Mouse (Mus musculus) lung, postnatal 25 days (tissue): ENCODE data around the gene Rfc1.

ENCODE experiments used
- DNase-seq: peaks from one replicate; pipeline ENCODE4 v3.0.0; 2022; ENCODE audit warnings: low spot score

Gene Rfc1

GRCm38 (mm10) chr5:65335298-65336074 is at the start of gene Rfc1:
Rfc1 (minus strand) TSS chr5:65335670.
- DNase-seq = peak; percentile 86

DNA sequence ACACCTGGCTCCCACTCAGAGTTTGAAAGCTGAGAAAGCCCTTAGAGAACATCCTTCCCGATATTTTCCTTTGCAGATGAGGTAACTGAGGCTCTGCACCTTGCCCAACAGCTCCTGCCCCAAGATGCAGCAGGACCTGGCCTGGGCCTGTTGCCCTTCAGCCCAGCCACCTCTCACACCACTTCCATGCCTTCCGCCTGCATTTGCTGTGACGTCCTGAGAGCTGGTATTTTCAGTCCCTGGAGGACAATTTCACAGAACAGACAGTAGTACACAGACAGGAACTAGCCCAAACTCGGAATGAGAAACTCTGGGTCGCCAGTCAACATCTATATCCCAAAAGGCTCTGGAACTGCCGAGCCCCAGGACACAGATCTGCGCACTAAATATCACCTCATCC is 39.3 kb upstream of the Rfc1 start:
- no peak for DNase-seq

DNA sequence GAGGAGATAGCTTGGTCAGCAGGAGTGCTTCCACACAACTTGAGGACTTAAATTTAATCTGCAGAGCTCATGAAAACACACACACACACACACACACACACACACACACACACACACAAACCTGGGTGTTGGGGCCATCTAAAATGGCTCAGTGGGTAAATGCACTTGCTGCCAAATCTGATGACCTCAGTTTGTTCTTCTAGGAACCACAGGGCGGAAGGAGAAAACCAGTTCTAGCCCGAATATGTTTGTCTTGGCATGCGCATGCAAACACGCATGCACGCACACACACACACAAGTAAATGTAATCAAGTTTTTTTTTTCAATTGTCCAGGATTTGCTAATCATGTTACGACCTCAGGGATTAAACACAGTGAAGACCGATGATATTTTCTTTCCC is 36.1 kb upstream of the Rfc1 start:
- no peak for DNase-seq

DNA sequence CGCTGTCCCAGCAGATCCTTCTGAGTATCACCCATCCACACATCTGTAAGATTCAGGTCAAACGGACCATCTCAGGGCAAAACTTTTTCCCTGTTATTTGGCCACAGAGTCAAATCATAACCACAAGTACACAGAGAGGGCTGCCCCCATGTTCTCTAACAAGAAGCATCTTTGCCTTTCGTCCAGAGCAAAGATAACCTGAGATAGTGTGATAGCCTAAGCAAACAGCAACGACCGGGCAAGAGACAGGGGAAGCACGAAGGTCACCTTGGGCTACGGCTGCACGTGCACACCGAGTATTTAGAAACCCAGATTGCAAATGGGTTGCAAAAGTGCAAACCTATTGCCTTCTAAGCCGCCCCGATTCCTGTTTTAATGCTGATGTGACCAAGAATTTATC is 32.4 kb upstream of the Rfc1 start:
- DNase-seq = no peak

DNA sequence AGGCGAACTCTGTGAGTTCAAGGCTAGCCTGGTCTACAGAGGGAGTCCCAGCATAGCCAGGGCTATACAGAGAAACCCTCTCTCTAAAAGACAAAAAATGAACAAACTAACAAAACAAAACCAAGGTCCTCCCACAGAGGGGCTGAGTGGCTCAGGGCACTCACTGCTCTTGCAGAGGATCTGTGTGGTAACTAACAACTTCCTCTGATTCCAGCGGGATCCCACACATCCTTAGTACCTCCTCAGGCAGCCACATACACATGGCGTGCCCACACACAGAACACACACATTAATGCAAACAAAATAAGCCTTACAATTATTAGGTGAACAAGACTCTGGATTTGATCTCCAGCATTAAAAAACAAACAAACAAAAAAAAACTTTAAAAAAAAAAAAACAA is 22.3 kb upstream of the Rfc1 start:
- DNase-seq = no peak

DNA sequence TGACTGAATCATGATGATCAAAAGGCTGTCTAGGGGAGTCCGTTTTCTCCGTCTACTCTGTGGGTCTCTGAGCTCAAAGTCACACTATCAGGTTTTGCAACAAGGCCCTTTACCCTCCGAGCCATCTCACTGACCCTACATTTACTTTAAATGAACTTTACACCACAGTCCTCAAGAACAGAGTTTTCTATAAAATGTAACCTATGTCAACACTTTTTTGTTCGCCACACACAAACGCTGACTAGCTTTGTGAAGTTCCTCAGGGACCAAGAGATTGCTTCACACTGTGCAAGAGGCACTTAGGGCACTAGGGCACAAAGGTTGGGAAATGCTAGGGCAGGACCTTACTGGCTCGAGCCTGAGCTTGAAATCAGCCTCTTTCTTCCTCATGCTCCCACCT is 21.4 kb upstream of the Rfc1 start:
- peak; percentile 81 for DNase-seq

DNA sequence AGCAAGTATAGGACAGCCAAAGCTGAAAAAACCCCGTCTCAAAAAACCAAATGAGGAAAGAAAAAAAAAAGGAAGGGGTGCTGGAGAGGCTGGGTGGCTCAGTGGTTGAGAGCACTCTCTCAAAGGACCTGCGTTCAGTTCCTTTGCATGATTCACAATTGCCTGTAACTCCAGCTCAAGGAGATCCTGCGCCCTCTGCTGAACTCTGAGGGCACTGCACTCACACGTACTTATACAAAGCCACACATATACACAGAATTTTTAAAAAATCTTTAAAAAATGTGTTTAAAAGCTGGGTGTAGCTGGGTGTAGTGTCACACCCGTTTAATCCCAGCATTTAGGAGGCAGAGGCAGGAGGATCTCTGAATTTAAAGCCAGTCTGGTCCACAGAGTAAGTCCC is 19.5 kb upstream of the Rfc1 start:
- no peak for DNase-seq

GRCm38 (mm10) chr5:65354097-65354496 is 18.6 kb upstream of the Rfc1 start:
- no peak for DNase-seq

DNA sequence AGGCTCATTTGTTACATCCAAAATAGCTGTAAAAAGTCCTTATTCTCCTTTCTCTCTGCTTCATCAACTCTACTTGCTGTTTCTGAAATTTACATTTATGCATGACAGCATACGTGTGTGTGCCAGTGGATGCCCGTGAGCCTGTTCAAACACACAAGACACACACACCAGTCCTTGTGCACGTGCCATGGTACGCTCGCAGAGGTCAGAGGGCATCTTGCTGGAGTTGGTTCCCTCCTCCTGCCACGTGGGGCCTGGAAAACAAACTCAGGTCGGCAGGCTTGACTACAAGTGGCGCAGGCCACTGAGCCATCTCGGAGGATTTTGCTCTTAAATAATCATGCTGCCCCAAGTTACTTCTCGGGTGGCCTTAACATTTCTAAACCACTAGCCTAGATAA is 15.0 kb upstream of the Rfc1 start:
- no peak for DNase-seq

DNA sequence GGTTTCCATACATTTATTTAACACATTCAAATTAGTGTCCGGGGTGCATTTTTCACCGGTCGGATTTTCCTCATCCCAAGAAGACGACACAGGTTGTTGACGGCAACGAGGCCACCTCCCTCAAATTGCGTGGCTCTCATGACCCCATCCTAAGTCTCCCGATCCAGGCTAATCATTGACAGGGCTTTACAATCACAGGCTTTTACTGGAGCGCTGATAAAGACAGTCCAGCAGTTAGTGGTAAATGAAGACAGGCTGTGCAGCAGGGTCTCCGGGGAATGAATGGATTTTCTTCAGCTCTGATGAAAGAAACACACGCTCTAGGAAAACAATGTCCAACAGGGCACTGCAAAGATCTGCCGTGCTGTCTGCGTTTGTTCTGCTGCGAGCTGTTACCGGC is 12.7 kb upstream of the Rfc1 start, which contains the start of gene Klb:
TSS of gene Klb (plus strand) at position 147 of the 400 bp plus-strand sequence.
- no peak for DNase-seq

- no peak for DNase-seq
These were observed 4.7 kb upstream of the Rfc1 start for GRCm38 (mm10) chr5:65340167-65340566.

DNA sequence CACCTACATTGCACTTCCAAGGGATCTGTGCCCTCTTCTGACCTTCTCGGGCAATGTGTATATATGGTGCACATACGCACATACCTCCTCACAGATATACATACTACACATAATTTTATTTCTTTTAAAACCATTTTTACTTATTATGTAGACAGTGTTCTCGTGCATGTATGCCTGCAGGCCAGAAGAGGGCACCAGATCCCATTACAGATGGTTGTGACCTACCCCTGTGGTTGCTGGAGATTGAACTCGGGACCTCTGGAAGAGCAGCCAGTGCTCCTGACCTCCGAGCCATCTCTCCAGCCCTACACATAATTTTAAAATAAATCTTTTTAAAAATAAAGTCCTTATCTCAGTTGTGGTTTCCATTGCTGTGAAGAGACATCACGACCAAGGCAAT is 2.9 kb upstream of the Rfc1 start:
- no peak for DNase-seq

DNA sequence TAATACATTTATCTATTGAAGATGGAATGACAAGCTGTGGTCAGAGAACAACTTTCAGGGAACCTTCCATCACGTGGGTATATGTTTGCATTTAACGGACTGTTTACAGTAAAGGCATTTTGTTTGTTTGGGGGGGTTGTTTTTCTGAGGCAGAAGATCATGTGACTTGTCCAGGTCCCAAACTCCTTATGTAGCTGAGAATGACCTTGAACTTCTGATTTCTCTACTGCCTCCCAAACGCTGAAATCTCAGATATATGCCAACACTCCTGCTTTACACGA is 545 bp upstream of the Rfc1 start:
- no peak for DNase-seq

DNA sequence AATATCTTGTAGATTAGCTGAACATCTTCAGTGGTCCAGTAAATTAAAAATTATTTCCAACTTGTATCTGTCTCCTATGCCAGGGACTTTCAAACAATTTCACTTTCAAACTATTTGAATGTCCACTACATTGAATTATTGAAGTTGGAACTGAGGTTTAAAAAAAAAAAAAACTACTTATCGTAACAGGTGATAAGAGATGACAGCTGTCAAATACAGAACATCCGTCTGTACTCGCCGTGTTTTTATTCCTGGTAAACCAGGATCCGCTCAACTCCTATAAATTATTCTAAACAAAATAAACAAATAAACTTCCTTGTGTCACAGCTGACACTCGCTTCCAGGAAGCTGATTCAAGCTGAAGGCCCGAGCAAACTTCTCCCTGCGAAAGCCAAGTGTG is 682 bp downstream of the Rfc1 start:
- no peak for DNase-seq

- DNase-seq = no peak
These were observed 5.5 kb downstream of the Rfc1 start for GRCm38 (mm10) chr5:65329971-65330370.

DNA sequence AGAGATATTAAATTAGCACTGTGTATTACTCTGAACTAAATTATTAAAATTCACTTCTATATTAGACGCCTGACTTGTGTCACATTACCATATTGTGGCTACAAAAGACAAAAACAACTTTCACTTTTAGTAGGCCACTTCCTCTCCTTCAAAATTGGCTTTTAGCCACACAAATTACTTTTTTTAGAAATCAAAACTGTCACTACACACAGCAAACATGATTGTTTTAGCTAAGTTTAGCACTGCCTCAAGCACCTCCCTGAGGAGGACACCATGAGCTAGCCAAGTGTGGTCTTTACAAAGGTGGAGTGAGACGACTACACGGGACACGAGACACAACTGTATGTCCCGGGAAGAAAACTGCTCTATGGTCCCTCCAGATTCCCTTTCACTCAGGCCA is 9.3 kb downstream of the Rfc1 start:
- DNase-seq = peak; percentile 47

DNA sequence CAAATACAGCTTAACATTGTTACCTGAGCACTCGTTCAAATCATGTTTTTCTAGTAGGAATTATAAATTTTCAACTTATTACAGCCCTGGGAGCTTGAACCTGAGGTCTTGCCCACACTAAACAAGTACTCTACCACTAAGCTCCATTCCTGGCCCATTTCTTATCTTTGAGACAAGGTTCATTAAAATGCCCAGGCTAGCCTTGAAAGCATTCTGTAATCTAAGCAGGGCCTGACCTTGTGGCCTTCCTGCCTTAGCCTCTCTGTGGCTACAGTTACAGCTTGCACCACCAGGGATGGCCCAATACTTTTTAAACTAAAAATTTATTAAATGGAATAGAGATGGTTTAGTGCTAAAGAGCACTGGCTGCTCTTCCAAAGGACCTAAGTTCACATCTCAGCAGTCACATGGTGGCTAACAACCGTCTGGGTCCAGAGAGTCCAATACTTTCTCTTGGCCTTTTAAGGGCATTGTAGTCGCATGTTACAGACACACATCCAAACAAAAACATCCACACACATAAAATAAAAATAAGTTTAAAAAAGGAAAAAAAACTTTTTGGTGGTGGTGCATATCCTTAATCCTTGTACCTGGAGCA is 10.6 kb downstream of the Rfc1 start:
- no peak for DNase-seq

DNA sequence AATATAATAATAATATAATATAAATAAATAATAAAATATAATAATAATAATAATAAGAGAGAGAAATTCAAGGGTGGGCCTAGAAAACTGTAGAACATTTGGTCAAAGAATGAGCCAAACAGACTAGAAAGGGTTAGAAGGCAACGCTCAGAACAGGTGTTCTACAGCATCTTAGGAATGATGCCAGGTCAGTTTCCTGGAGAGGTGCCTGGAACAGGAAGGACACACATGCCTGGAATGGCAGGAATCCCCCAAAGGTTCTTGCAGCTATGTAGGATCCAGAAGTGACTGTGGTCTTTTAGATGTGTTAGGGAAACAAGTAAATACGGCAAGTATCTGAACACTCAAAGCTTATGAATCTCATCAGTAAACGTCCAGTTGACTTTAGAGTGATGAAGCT is 11.2 kb downstream of the Rfc1 start:
- no peak for DNase-seq

- peak; percentile 32 for DNase-seq
These were observed 13.3 kb downstream of the Rfc1 start for GRCm38 (mm10) chr5:65322165-65322564.

GRCm38 (mm10) chr5:65319176-65319575 is 16.3 kb downstream of the Rfc1 start:
- DNase-seq = no peak

GRCm38 (mm10) chr5:65308866-65309265 is 26.6 kb downstream of the Rfc1 start:
- no peak for DNase-seq

DNA sequence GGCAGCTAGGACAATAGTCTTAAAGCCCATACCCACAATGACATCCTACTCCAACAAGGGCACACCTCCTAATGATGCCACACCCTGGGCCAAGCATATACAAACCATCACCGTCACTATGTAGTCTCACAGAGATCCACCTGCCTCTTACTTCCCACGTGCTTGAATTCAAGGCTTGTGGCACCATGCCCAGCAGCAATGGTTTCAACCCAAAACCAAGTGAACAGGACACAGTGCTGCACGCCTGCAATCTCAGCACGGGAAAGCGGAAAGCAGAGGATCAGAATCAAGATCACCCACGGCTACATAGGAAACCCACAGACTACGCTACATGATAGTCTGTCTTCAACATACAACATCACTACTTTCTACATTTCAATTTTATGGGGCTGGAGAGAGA is 27.3 kb downstream of the Rfc1 start:
- DNase-seq = no peak

DNA sequence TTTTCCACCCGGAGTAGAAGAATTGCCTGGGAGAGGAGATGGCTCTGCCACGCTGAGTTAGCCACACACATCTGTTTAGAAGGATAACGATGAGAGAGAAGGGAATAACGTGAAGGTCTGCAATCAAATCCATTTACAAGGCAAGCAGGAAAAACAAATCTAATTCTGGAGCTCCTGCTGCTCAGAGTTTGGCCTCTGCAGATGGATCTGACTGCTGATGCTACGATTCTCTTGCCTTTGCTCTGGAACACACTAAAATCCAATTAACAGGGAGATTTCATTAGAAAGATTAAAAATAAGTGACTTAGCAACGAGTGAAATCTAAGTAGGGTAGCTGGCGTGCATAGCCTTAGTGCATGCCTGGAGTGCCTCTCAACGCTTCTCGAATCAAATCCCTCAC is 30.0 kb downstream of the Rfc1 start:
- no peak for DNase-seq

DNA sequence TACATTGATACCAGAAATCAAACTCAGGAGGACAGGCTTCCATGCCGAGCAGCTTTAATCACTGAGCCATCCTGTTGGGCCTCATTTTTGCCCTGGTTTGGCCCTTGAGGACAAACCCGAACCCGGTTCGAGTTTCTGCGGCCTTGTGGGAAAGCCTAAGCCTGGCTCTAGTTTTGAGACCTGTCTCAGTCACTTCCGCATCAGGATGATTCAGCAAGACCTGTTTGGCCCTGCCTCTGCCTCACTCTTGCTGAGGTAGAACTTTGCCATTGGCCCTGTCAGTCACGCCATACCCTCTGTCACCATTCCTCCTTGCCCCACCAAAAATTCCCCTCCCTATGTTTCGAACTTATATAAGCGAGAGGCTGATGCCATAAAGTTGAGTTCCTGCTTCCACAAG is 35.3 kb downstream of the Rfc1 start:
- DNase-seq = no peak
